Mouse (Mus musculus) megakaryocyte, embryonic 14.5 days (primary cell): Measurements from ENCODE around the gene Fam20c.

Experiments
- FLI1 ChIP-seq: IDR thresholded peaks from 2 replicates; pipeline ENCODE4 v1.6.1; 2012; ENCODE audit warnings: low read length, inconsistent platforms, mixed read lengths
- GATA1 ChIP-seq: IDR thresholded peaks from 3 replicates; pipeline ENCODE4 v1.6.1; 2012; ENCODE audit warnings: mixed read lengths, low read length, inconsistent platforms, borderline replicate concordance

DNA sequence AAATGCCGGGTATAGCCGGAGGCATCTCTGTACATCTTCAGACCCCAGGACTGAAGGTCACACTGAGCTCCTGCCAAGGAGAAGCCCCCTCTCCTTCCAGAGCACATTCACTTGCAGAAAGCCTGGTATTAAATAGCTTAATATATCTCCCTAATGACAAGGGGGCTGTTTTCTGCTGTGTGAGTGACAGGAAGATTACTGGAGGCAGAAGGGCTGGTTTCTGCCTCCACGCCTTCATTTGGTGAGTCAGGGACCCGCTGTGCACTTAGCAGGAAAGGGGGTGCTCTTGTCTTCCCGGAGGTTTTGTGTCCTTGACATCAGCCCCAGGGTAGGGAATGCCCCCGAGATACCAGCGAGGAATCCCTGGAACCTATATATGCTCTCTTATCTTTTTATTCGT is 28.9 kb downstream of the Fam20c start:
- TF ChIP-seq GATA1: no peak
- TF ChIP-seq FLI1: no peak
